Mouse (Mus musculus): Measurements from ENCODE around the gene Cnih3. TPM values are rescaled to one million over a fixed set of nuclear protein-coding genes. Genes with fewer than 3 reads are reported as not detected.

The Cnih3 gene
- polyA plus RNA-seq, 1 experiment from 2014 or later = not detected

- DNase-seq (no peak), ATAC-seq (ENCODE audit: low read depth) (no peak)
- H3K4me1 ChIP-seq (replicated peaks) = no peaks in the 10 kb centered on the region
- H3K36me3 ChIP-seq = no peaks in the 10 kb centered on the region
- no peak overlapping the region for H3K4me2 ChIP-seq
- H3K9ac ChIP-seq = no peak overlapping the region
- no peak overlapping the region for H3K27ac ChIP-seq
- WGBS (ENCODE audit: insufficient replicate concordance) = 61% methylated on average over 7 of the region's 7 CpGs
- no peak overlapping the region for H3K4me3 ChIP-seq (replicated peaks)
- no peaks in the 10 kb centered on the region for H3K27me3 ChIP-seq
- no peaks in the 10 kb centered on the region; the same call in 1 of the 2 replicates for H3K9me3 ChIP-seq (replicated peaks)
Measured at GRCm38 (mm10) chr1:181459431-181460105, 107.1 kb downstream of the Cnih3 start.

GRCm38 (mm10) chr1:181460283-181460682 is 107.9 kb downstream of the Cnih3 start:
- 43% methylated on average over 2 of the region's 2 CpGs for WGBS (ENCODE audit: insufficient replicate concordance)
- DNase-seq = no peak
- Histone ChIP-seq H3K36me3 (no peaks in the 10 kb centered on the region), H3K4me2 (no peak overlapping the region), H3K4me3 (replicated peaks) (no peak overlapping the region), H3K9ac (no peak overlapping the region), H3K4me1 (replicated peaks) (no peaks in the 10 kb centered on the region), H3K9me3 (replicated peaks) (no peaks in the 10 kb centered on the region; the same call in 1 of the 2 replicates), H3K27me3 (no peaks in the 10 kb centered on the region), H3K27ac (no peak overlapping the region)
- ATAC-seq (ENCODE audit: low read depth) = no peak

GRCm38 (mm10) chr1:181461484-181461883 is 109.1 kb downstream of the Cnih3 start:
- no peak for DNase-seq
- no peaks in the 10 kb centered on the region; the same call in 1 of the 2 replicates for H3K9me3 ChIP-seq (replicated peaks)
- ATAC-seq (ENCODE audit: low read depth) = no peak
- WGBS (ENCODE audit: insufficient replicate concordance) = 66% methylated on average over 8 of the region's 8 CpGs
- no peaks in the 10 kb centered on the region for H3K36me3 ChIP-seq
- no peak overlapping the region for H3K9ac ChIP-seq
- no peak overlapping the region for H3K4me2 ChIP-seq
- no peak overlapping the region for H3K4me3 ChIP-seq (replicated peaks)
- no peaks in the 10 kb centered on the region for H3K27me3 ChIP-seq
- H3K27ac ChIP-seq = no peak overlapping the region
- peaks cover under 1% of the 10 kb centered on the region; the same call in 1 of the 2 replicates for H3K4me1 ChIP-seq (replicated peaks)

- Histone ChIP-seq H3K9ac (no peak overlapping the region), H3K9me3 (replicated peaks) (no peaks in the 10 kb centered on the region; the same call in 1 of the 2 replicates), H3K4me2 (no peak overlapping the region), H3K27ac (no peak overlapping the region), H3K36me3 (no peaks in the 10 kb centered on the region), H3K4me3 (replicated peaks) (no peak overlapping the region), H3K4me1 (replicated peaks) (peaks cover 8% of the 10 kb centered on the region), H3K27me3 (no peaks in the 10 kb centered on the region)
- WGBS (ENCODE audit: insufficient replicate concordance) = 34% methylated on average over 8 of the region's 8 CpGs
- DNase-seq = no peak
- no peak for ATAC-seq (ENCODE audit: low read depth)
Measured at GRCm38 (mm10) chr1:181462051-181462905, 109.8 kb downstream of the Cnih3 start.

- Histone ChIP-seq H3K9me3 (replicated peaks) (no peaks in the 10 kb centered on the region; the same call in 1 of the 2 replicates), H3K36me3 (no peaks in the 10 kb centered on the region), H3K27ac (no peak overlapping the region), H3K4me3 (replicated peaks) (no peak overlapping the region), H3K27me3 (no peaks in the 10 kb centered on the region), H3K4me1 (replicated peaks) (peaks cover 10% of the 10 kb centered on the region), H3K4me2 (no peak overlapping the region), H3K9ac (no peak overlapping the region)
- DNase-seq = no peak
- no peak for ATAC-seq (ENCODE audit: low read depth)
- WGBS (ENCODE audit: insufficient replicate concordance) = 69% methylated on average over 6 of the region's 6 CpGs
Measured at GRCm38 (mm10) chr1:181462906-181463179, 110.4 kb downstream of the Cnih3 start.

GRCm38 (mm10) chr1:181465027-181465426 is 112.6 kb downstream of the Cnih3 start:
- WGBS (ENCODE audit: insufficient replicate concordance) = 33% methylated on average over 5 of the region's 5 CpGs
- Histone ChIP-seq H3K27ac (no peak overlapping the region), H3K36me3 (no peaks in the 10 kb centered on the region), H3K27me3 (no peaks in the 10 kb centered on the region), H3K4me3 (replicated peaks) (no peak overlapping the region), H3K4me2 (no peak overlapping the region), H3K4me1 (replicated peaks) (peaks cover 10% of the 10 kb centered on the region), H3K9me3 (replicated peaks) (no peaks in the 10 kb centered on the region), H3K9ac (no peak overlapping the region)
- ATAC-seq (ENCODE audit: low read depth) (no peak), DNase-seq (peak; percentile 6)

GRCm38 (mm10) chr1:181466040-181466439 is 113.6 kb downstream of the Cnih3 start:
- no peak overlapping the region for H3K9ac ChIP-seq
- ATAC-seq (ENCODE audit: low read depth) = no peak
- no peaks in the 10 kb centered on the region for H3K36me3 ChIP-seq
- no peak overlapping the region for H3K4me2 ChIP-seq
- no peaks in the 10 kb centered on the region for H3K9me3 ChIP-seq (replicated peaks)
- DNase-seq = no peak
- no peak overlapping the region for H3K27ac ChIP-seq
- 77% methylated on average over 6 of the region's 6 CpGs for WGBS (ENCODE audit: insufficient replicate concordance)
- peaks cover 10% of the 10 kb centered on the region for H3K4me1 ChIP-seq (replicated peaks)
- H3K4me3 ChIP-seq (replicated peaks) = no peak overlapping the region
- H3K27me3 ChIP-seq = no peaks in the 10 kb centered on the region

- 43% methylated on average over 17 of the region's 17 CpGs for WGBS (ENCODE audit: insufficient replicate concordance)
- Histone ChIP-seq H3K9ac (no peak overlapping the region), H3K36me3 (no peaks in the 10 kb centered on the region), H3K9me3 (replicated peaks) (no peaks in the 10 kb centered on the region), H3K4me2 (no peak overlapping the region), H3K4me3 (replicated peaks) (no peak overlapping the region), H3K4me1 (replicated peaks) (peaks cover 10% of the 10 kb centered on the region), H3K27me3 (no peaks in the 10 kb centered on the region), H3K27ac (no peak overlapping the region)
- DNase-seq = no peak
- no peak for ATAC-seq (ENCODE audit: low read depth)
Measured at GRCm38 (mm10) chr1:181466601-181467320, 114.3 kb downstream of the Cnih3 start.

GRCm38 (mm10) chr1:181467321-181467670 is 114.9 kb downstream of the Cnih3 start:
- H3K9me3 ChIP-seq (replicated peaks) = no peaks in the 10 kb centered on the region
- no peak overlapping the region for H3K9ac ChIP-seq
- WGBS (ENCODE audit: insufficient replicate concordance) = 71% methylated on average over 6 of the region's 6 CpGs
- no peaks in the 10 kb centered on the region for H3K27me3 ChIP-seq
- no peak overlapping the region for H3K4me2 ChIP-seq
- peaks cover 10% of the 10 kb centered on the region for H3K4me1 ChIP-seq (replicated peaks)
- no peak overlapping the region for H3K4me3 ChIP-seq (replicated peaks)
- ATAC-seq (ENCODE audit: low read depth) (no peak), DNase-seq (no peak)
- H3K36me3 ChIP-seq = no peaks in the 10 kb centered on the region
- no peak overlapping the region for H3K27ac ChIP-seq

GRCm38 (mm10) chr1:181469415-181469814 is 117.0 kb downstream of the Cnih3 start:
- ATAC-seq (ENCODE audit: low read depth) = no peak
- no peak for DNase-seq
- Histone ChIP-seq H3K27ac (no peak overlapping the region), H3K4me2 (no peak overlapping the region), H3K27me3 (no peaks in the 10 kb centered on the region), H3K4me1 (replicated peaks) (peaks cover 10% of the 10 kb centered on the region), H3K4me3 (replicated peaks) (no peak overlapping the region), H3K36me3 (no peaks in the 10 kb centered on the region), H3K9me3 (replicated peaks) (no peaks in the 10 kb centered on the region), H3K9ac (no peak overlapping the region)
- 64% methylated on average over 8 of the region's 8 CpGs for WGBS (ENCODE audit: insufficient replicate concordance)

GRCm38 (mm10) chr1:181476141-181476540 is 123.7 kb downstream of the Cnih3 start:
- no peaks in the 10 kb centered on the region for H3K36me3 ChIP-seq
- H3K9ac ChIP-seq = no peak overlapping the region
- H3K9me3 ChIP-seq (replicated peaks) = no peaks in the 10 kb centered on the region
- 58% methylated on average over 8 of the region's 8 CpGs for WGBS (ENCODE audit: insufficient replicate concordance)
- no peaks in the 10 kb centered on the region for H3K4me1 ChIP-seq (replicated peaks)
- DNase-seq (no peak), ATAC-seq (ENCODE audit: low read depth) (no peak)
- no peak overlapping the region for H3K4me3 ChIP-seq (replicated peaks)
- no peak overlapping the region for H3K27ac ChIP-seq
- H3K4me2 ChIP-seq = no peak overlapping the region
- H3K27me3 ChIP-seq = no peaks in the 10 kb centered on the region

All from liver, embryonic 13.5 days (tissue).